Mouse (Mus musculus) thymus, adult 2 months (tissue): Measurements from ENCODE around the gene Ftl1-ps1.

ENCODE experiments used
- CTCF ChIP-seq: fragments of 200-500 bp; IDR thresholded peaks from 2 replicates; pipeline ENCODE4 v1.5.1; 2012; ENCODE audit warnings: mild to moderate bottlenecking, control low read depth, low read length, moderate library complexity, borderline replicate concordance; ENCODE audit not compliant: control insufficient read depth, poor library complexity, insufficient read depth; ENCODE audit errors: extremely low read depth
- POLR2A ChIP-seq: fragments of 200-500 bp; IDR thresholded peaks from 2 replicates; pipeline ENCODE4 v1.6.1; 2012; ENCODE audit warnings: mild to moderate bottlenecking, low read length, control low read depth, moderate library complexity; ENCODE audit not compliant: control insufficient read depth, poor library complexity, insufficient read depth; ENCODE audit errors: extremely low read depth

GRCm38 (mm10) chr13:74363176-74363858, 36.2 kb upstream of the Ftl1-ps1 start:
- TF ChIP-seq CTCF, result no peak
- TF ChIP-seq POLR2A, result no peak
